Mouse (Mus musculus): ENCODE data around the gene H2-M5. TPM values are rescaled to one million over a fixed set of nuclear protein-coding genes. Genes with fewer than 3 reads are reported as not detected.
A peak's percentile ranks its signal among the peaks of the same experiment; 100 is the strongest.

H2-M5 gene
- polyA plus RNA-seq, 1 experiment from 2014 or later: 0.39 TPM

- Histone ChIP-seq H3K27ac (replicated peaks; ENCODE audit: low read depth, low read length) (peak within 1 kb of the TSS; percentile 47; the same call in 1 of the 2 replicates), H3K9me3 (replicated peaks; ENCODE audit: control insufficient read depth, low read length) (no peaks in the 10 kb centered on the region), H3K4me3 (ENCODE audit: low read depth, low read length) (peak within 1 kb of the TSS; percentile 73), H3K4me2 (ENCODE audit: low read depth, low read length) (peak within 1 kb of the TSS; percentile 61), H3K36me3 (replicated peaks; ENCODE audit: control insufficient read depth, insufficient read depth, low read depth, low read length) (no peaks in the 10 kb centered on the region), H3K9ac (replicated peaks; ENCODE audit: low read length) (peak within 1 kb of the TSS; percentile 70), H3K27me3 (ENCODE audit: control insufficient read depth, insufficient read depth, low read length) (peaks cover 2% of the 10 kb centered on the region; the same call in 1 of the 2 replicates), H3K4me1 (ENCODE audit: control insufficient read depth, insufficient read depth, low read length) (no peaks in the 10 kb centered on the region)
- peak; percentile 93 for ATAC-seq (replicated peaks; ENCODE audit: insufficient number of reproducible peaks, low FRiP score, low TSS enrichment, low read depth)
- 2% methylated on average over 36 of the region's 36 CpGs for WGBS
- DNase-seq (ENCODE audit: low spot score): peak; percentile 99
Measured at GRCm38 (mm10) chr17:36950981-36951947, 38.1 kb downstream of the H2-M5 start, which contains the start of gene Ppp1r11. Gene Ppp1r11 (minus strand): TSS chr17:36951741.

GRCm38 (mm10) chr17:36949265-36949664 lies 40.1 kb downstream of the H2-M5 start:
- H3K4me1 ChIP-seq (ENCODE audit: control insufficient read depth, insufficient read depth, low read length): no peaks in the 10 kb centered on the region
- no peak overlapping the region for H3K9ac ChIP-seq (replicated peaks; ENCODE audit: low read length)
- H3K9me3 ChIP-seq (replicated peaks; ENCODE audit: control insufficient read depth, low read length): no peaks in the 10 kb centered on the region
- no peak overlapping the region for H3K4me3 ChIP-seq (ENCODE audit: low read depth, low read length)
- no peaks in the 10 kb centered on the region for H3K36me3 ChIP-seq (replicated peaks; ENCODE audit: control insufficient read depth, insufficient read depth, low read depth, low read length)
- peaks cover 17% of the 10 kb centered on the region for H3K27me3 ChIP-seq (ENCODE audit: control insufficient read depth, insufficient read depth, low read length)
- WGBS: 92% methylated on average over 8 of the region's 8 CpGs
- ATAC-seq (replicated peaks; ENCODE audit: insufficient number of reproducible peaks, low FRiP score, low TSS enrichment, low read depth) (no peak), DNase-seq (ENCODE audit: low spot score) (no peak)
- H3K27ac ChIP-seq (replicated peaks; ENCODE audit: low read depth, low read length): no peak overlapping the region
- no peak overlapping the region for H3K4me2 ChIP-seq (ENCODE audit: low read depth, low read length)

GRCm38 (mm10) chr17:36948286-36948685 lies 41.1 kb downstream of the H2-M5 start:
- DNase-seq (ENCODE audit: low spot score): no peak
- Histone ChIP-seq H3K9ac (replicated peaks; ENCODE audit: low read length) (no peak overlapping the region), H3K27ac (replicated peaks; ENCODE audit: low read depth, low read length) (no peak overlapping the region), H3K4me3 (ENCODE audit: low read depth, low read length) (no peak overlapping the region), H3K4me1 (ENCODE audit: control insufficient read depth, insufficient read depth, low read length) (no peaks in the 10 kb centered on the region; the same call in 1 of the 2 replicates), H3K4me2 (ENCODE audit: low read depth, low read length) (no peak overlapping the region), H3K9me3 (replicated peaks; ENCODE audit: control insufficient read depth, low read length) (no peaks in the 10 kb centered on the region), H3K27me3 (ENCODE audit: control insufficient read depth, insufficient read depth, low read length) (peaks cover 26% of the 10 kb centered on the region), H3K36me3 (replicated peaks; ENCODE audit: control insufficient read depth, insufficient read depth, low read depth, low read length) (no peaks in the 10 kb centered on the region)
- 82% methylated on average over 1 of the region's 1 CpGs for WGBS
- ATAC-seq (replicated peaks; ENCODE audit: insufficient number of reproducible peaks, low FRiP score, low TSS enrichment, low read depth): no peak

- peak overlapping the region; percentile 97 for H3K4me2 ChIP-seq (ENCODE audit: low read depth, low read length)
- 1% methylated on average over 61 of the region's 62 CpGs for WGBS
- no peak overlapping the region for H3K27ac ChIP-seq (replicated peaks; ENCODE audit: low read depth, low read length)
- no peaks in the 10 kb centered on the region for H3K9me3 ChIP-seq (replicated peaks; ENCODE audit: control insufficient read depth, low read length)
- H3K4me3 ChIP-seq (ENCODE audit: low read depth, low read length): peak overlapping the region; percentile 48
- H3K27me3 ChIP-seq (ENCODE audit: control insufficient read depth, insufficient read depth, low read length): peaks cover 36% of the 10 kb centered on the region
- ATAC-seq (replicated peaks; ENCODE audit: insufficient number of reproducible peaks, low FRiP score, low TSS enrichment, low read depth) (peak; percentile 51), DNase-seq (ENCODE audit: low spot score) (peak; percentile 64)
- H3K9ac ChIP-seq (replicated peaks; ENCODE audit: low read length): peak overlapping the region; percentile 68
- H3K4me1 ChIP-seq (ENCODE audit: control insufficient read depth, insufficient read depth, low read length): peaks cover 8% of the 10 kb centered on the region
- H3K36me3 ChIP-seq (replicated peaks; ENCODE audit: control insufficient read depth, insufficient read depth, low read depth, low read length): no peaks in the 10 kb centered on the region
Measured at GRCm38 (mm10) chr17:36947051-36947819, 42.1 kb downstream of the H2-M5 start.

GRCm38 (mm10) chr17:36944121-36944775 lies 45.1 kb downstream of the H2-M5 start:
- H3K4me2 ChIP-seq (ENCODE audit: low read depth, low read length): no peak overlapping the region
- peaks cover 8% of the 10 kb centered on the region for H3K4me1 ChIP-seq (ENCODE audit: control insufficient read depth, insufficient read depth, low read length)
- no peak overlapping the region for H3K9ac ChIP-seq (replicated peaks; ENCODE audit: low read length)
- ATAC-seq (replicated peaks; ENCODE audit: insufficient number of reproducible peaks, low FRiP score, low TSS enrichment, low read depth) (no peak), DNase-seq (ENCODE audit: low spot score) (peak; percentile 26)
- no peak overlapping the region for H3K4me3 ChIP-seq (ENCODE audit: low read depth, low read length)
- H3K9me3 ChIP-seq (replicated peaks; ENCODE audit: control insufficient read depth, low read length): no peaks in the 10 kb centered on the region
- no peak overlapping the region for H3K27ac ChIP-seq (replicated peaks; ENCODE audit: low read depth, low read length)
- H3K27me3 ChIP-seq (ENCODE audit: control insufficient read depth, insufficient read depth, low read length): peaks cover 41% of the 10 kb centered on the region
- WGBS: 21% methylated on average over 9 of the region's 9 CpGs
- no peaks in the 10 kb centered on the region for H3K36me3 ChIP-seq (replicated peaks; ENCODE audit: control insufficient read depth, insufficient read depth, low read depth, low read length)

- no peak overlapping the region; the same call in 1 of the 2 replicates for H3K4me3 ChIP-seq (ENCODE audit: low read depth, low read length)
- H3K27me3 ChIP-seq (ENCODE audit: control insufficient read depth, insufficient read depth, low read length): peaks cover 41% of the 10 kb centered on the region
- 24% methylated on average over 5 of the region's 5 CpGs for WGBS
Measured at GRCm38 (mm10) chr17:36943691-36944090, 45.6 kb downstream of the H2-M5 start.

GRCm38 (mm10) chr17:36942791-36943471 lies 46.4 kb downstream of the H2-M5 start, which contains the start of gene Rnf39:
Gene Rnf39 (plus strand): TSS chr17:36942918.
- Histone ChIP-seq H3K4me1 (ENCODE audit: control insufficient read depth, insufficient read depth, low read length) (peaks cover 8% of the 10 kb centered on the region), H3K9ac (replicated peaks; ENCODE audit: low read length) (peak within 1 kb of the TSS; percentile 37), H3K27me3 (ENCODE audit: control insufficient read depth, insufficient read depth, low read length) (peaks cover 41% of the 10 kb centered on the region), H3K4me3 (ENCODE audit: low read depth, low read length) (peak within 1 kb of the TSS; percentile 35), H3K27ac (replicated peaks; ENCODE audit: low read depth, low read length) (no peak within 1 kb of the TSS), H3K4me2 (ENCODE audit: low read depth, low read length) (peak within 1 kb of the TSS; percentile 55), H3K36me3 (replicated peaks; ENCODE audit: control insufficient read depth, insufficient read depth, low read depth, low read length) (no peaks in the 10 kb centered on the region), H3K9me3 (replicated peaks; ENCODE audit: control insufficient read depth, low read length) (no peaks in the 10 kb centered on the region)
- no peak for ATAC-seq (replicated peaks; ENCODE audit: insufficient number of reproducible peaks, low FRiP score, low TSS enrichment, low read depth)
- 3% methylated on average over 56 of the region's 59 CpGs for WGBS
- DNase-seq (ENCODE audit: low spot score): peak; percentile 19

More at GRCm38 (mm10) chr17:36943691-36944090, 45.6 kb downstream of the H2-M5 start:
- Histone ChIP-seq H3K4me1 (ENCODE audit: control insufficient read depth, insufficient read depth, low read length) (peaks cover 8% of the 10 kb centered on the region), H3K27ac (replicated peaks; ENCODE audit: low read depth, low read length) (no peak overlapping the region), H3K36me3 (replicated peaks; ENCODE audit: control insufficient read depth, insufficient read depth, low read depth, low read length) (no peaks in the 10 kb centered on the region), H3K9ac (replicated peaks; ENCODE audit: low read length) (no peak overlapping the region), H3K9me3 (replicated peaks; ENCODE audit: control insufficient read depth, low read length) (no peaks in the 10 kb centered on the region), H3K4me2 (ENCODE audit: low read depth, low read length) (no peak overlapping the region)
- ATAC-seq (replicated peaks; ENCODE audit: insufficient number of reproducible peaks, low FRiP score, low TSS enrichment, low read depth): no peak
- DNase-seq (ENCODE audit: low spot score): no peak

All from embryonic facial prominence, embryonic 11.5 days (tissue).